Mouse (Mus musculus): ENCODE data around the gene Apaf1. TPM values are rescaled to one million over a fixed set of nuclear protein-coding genes. Genes with fewer than 3 reads are reported as not detected.
A peak's percentile ranks its signal among the peaks of the same experiment; 100 is the strongest.

Apaf1 gene
- total RNA-seq, 1 experiment from 2014 or later, result 39.6 TPM

DNA sequence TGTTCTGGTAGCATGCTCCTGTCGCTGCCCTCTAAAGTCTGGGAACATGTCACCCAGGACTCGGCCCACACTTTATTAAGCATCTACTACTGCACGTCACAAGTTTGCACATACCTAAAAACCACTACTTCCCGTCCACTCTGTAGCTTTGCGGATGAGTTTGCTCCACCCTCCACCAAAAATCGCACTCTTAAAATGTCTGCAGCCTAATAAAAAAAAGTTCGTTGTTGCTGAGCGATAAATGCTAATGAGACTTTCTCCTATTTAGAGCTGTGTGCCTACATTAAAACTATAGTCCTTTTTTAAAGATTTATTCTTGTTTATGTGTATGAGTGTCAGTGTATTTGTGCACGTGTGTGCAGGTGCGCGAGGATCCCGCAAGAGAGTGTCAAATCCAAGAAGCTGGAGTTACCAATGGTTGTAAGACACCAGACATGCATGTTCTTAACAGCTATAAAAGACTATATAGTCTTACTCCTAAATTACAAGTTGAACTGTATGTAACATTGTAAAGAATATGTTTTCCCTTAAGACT is 890 bp upstream of the Apaf1 start:
- peak; percentile 8; the same call in 1 of the 2 replicates for ATAC-seq (replicated peaks; ENCODE audit: low read depth, poor library complexity, severe bottlenecking)

DNA sequence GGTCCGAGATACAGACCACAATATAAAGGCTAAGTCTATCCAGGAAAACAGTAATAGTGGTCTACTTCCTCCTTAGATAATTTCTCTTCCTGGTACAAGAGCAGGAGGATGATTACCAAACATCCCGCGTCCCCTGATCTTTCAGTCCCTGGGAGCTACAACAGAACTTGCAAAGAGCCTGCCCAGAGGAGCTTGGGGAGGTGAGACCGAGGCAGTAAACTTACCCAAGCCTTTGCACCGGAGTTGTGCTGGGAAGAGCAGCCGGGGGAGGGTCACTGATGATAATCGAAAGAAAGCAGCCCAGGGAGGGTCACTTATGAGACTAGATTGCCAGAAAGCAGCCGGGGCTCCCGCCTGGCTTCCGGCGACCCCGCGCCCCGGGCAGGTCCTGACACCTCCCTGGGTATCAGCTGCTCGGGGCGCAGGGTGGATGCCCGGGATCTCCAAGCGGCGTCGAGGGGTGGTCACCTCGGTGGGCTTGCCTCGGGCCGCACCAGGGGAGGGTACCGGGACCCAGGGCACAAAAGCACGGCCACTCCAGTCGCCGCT is 537 bp downstream of the Apaf1 start:
- peak; percentile 29 for ATAC-seq (replicated peaks; ENCODE audit: low read depth, poor library complexity, severe bottlenecking)

GRCm38 (mm10) chr10:91080540-91080939 is 2.0 kb downstream of the Apaf1 start:
- ATAC-seq (replicated peaks; ENCODE audit: low read depth, poor library complexity, severe bottlenecking), result no peak

- no peak for ATAC-seq (replicated peaks; ENCODE audit: low read depth, poor library complexity, severe bottlenecking)
These were observed 5.9 kb downstream of the Apaf1 start for GRCm38 (mm10) chr10:91076667-91077066.

GRCm38 (mm10) chr10:91073345-91073744 is 9.2 kb downstream of the Apaf1 start:
- no peak for ATAC-seq (replicated peaks; ENCODE audit: low read depth, poor library complexity, severe bottlenecking)

- ATAC-seq (replicated peaks; ENCODE audit: low read depth, poor library complexity, severe bottlenecking), result peak; percentile 83
These were observed 10.8 kb downstream of the Apaf1 start for GRCm38 (mm10) chr10:91071768-91072167.

GRCm38 (mm10) chr10:91062355-91062754 is 20.2 kb downstream of the Apaf1 start:
- ATAC-seq (replicated peaks; ENCODE audit: low read depth, poor library complexity, severe bottlenecking), result no peak

- ATAC-seq (replicated peaks; ENCODE audit: low read depth, poor library complexity, severe bottlenecking), result peak; percentile 89
These were observed 21.8 kb downstream of the Apaf1 start for GRCm38 (mm10) chr10:91060742-91061141.

GRCm38 (mm10) chr10:91052734-91053133 is 29.8 kb downstream of the Apaf1 start:
- no peak for ATAC-seq (replicated peaks; ENCODE audit: low read depth, poor library complexity, severe bottlenecking)

GRCm38 (mm10) chr10:91051156-91051555 is 31.4 kb downstream of the Apaf1 start:
- no peak for ATAC-seq (replicated peaks; ENCODE audit: low read depth, poor library complexity, severe bottlenecking)

- no peak for ATAC-seq (replicated peaks; ENCODE audit: low read depth, poor library complexity, severe bottlenecking)
These were observed 32.9 kb downstream of the Apaf1 start for GRCm38 (mm10) chr10:91049696-91050095.

DNA sequence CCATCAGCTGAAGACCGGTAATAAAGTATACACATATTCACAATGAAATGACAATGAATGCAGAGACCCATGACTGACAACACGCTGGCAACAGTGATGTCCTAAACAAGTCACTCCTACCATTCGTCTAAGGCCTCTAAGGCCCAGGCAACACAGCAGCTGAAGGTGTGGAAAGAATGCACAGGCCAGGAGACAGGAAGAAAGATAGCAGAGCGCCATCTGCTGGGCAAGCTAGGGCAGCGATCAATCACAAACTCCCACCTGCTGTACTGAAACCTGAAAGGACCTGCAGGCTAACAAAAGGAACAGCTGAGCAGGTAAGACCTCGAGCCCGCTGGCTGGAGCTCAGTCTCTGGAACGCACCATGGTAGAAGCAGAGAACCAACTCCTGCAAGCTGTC is 48.6 kb downstream of the Apaf1 start:
- peak; percentile 58 for ATAC-seq (replicated peaks; ENCODE audit: low read depth, poor library complexity, severe bottlenecking)

DNA sequence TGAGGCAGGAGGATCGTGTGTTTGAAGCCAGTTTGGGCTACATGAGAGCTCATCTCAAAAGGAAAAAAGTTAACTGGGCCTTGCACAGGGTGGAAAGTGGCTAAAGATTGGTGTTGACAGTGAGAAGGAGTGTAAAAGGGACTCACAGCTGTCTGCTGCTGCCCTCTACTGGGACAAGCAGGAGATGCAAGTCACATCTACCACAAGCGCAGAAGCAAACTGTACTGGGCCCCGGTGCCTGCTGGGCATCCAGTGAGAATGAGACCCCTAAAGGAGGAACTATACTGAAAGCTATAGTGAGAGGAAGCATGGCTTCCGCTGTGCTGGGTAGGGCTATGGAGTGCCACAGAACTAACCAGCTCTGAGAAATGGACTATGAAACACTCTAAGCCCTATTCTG is 50.2 kb downstream of the Apaf1 start:
- ATAC-seq (replicated peaks; ENCODE audit: low read depth, poor library complexity, severe bottlenecking), result peak; percentile 99

GRCm38 (mm10) chr10:91031176-91031575 is 51.4 kb downstream of the Apaf1 start:
- no peak for ATAC-seq (replicated peaks; ENCODE audit: low read depth, poor library complexity, severe bottlenecking)

DNA sequence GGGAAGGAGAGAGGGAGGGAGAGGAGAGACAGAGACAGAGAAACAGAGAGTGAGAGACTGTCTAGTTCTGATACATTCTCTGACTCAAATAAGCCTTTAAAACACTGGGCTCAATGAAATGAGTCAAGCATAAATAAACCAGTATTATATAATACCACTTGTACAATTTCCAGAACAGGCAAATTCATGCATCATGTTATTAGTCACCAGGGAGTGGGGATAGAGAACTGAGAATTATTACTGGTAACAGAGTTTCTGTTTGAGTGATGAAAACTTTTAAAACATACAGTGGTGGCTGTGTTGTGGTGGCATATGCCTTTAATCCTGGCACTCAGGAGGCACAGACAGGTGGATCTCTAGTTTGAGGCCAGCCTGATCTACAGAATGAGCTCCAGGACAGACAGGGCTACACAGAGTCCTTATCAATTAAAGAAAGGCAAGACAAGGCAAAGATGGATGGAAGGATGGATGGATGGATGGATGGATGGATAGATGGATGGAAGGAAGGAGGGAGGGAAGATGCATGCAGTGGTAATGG is 53.5 kb downstream of the Apaf1 start:
- ATAC-seq (replicated peaks; ENCODE audit: low read depth, poor library complexity, severe bottlenecking), result no peak

DNA sequence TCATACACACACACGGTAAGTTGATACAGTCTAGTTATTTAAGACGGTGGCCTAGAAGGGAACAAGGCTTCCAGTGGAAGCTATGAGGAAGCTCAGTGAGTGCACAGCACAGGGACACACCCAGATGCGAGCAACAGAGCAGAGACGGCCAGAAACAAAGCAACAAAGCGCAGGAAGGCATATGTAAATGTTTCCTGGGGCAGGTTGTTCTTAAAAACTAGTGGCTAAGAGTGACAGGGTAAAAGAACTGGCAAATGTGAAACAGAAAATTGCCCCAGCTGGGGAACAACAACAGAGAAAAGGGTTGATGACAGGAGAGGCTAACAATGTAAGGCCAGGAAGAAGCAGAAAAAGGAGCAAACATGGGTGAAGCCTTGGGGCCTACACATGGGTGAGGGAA is 54.6 kb downstream of the Apaf1 start:
- no peak for ATAC-seq (replicated peaks; ENCODE audit: low read depth, poor library complexity, severe bottlenecking)

DNA sequence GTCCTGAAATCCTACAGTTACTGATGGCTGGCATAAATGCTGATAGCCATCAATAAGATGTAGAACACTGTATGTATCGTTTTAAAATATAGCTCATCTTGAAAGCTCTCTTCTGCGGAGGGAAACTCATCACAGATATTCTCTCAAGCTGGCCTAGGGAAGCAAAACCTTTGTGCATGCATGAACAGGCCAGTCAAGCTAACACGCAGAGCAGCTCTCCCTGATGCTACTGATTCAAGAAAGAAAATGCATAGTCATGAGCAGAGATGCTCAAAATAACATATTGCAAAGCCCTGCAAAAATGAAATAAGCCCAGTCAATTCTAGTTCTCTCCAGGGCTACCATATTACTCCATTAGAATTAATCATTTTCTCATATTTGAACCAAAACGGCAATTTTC is 55.1 kb downstream of the Apaf1 start:
- no peak for ATAC-seq (replicated peaks; ENCODE audit: low read depth, poor library complexity, severe bottlenecking)

DNA sequence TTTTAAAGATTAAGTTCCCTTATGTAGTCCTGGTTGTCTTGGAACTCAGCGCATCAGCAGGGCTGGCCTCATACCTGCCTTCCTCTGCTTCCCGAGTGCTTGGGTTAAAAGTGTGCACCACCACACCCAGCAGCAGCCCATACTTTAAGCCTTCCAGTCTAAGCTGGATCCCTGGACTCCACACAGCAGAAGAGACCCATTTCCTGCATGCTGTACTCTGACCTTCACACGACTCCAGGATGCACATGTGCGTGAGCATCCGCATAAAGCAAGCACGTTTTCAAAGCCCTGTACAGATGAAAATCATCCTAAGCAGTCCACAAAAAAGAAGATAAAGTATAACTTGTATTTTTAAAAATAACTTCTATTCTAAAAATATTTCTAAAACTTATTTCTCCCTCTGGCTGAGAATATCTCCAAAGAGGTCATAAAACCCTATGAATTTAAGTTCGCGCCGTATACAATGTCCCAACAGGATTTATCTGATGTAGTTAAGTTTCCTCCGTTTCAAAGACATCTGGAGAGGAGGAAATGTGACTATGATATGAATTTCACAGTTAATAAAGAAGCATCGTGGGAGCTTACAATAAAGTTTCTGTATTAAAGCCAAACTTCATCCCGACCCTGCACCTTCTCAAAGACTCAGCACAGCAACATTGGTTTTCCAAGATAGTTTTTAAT is 76.6 kb downstream of the Apaf1 start:
- no peak for ATAC-seq (replicated peaks; ENCODE audit: low read depth, poor library complexity, severe bottlenecking)

DNA sequence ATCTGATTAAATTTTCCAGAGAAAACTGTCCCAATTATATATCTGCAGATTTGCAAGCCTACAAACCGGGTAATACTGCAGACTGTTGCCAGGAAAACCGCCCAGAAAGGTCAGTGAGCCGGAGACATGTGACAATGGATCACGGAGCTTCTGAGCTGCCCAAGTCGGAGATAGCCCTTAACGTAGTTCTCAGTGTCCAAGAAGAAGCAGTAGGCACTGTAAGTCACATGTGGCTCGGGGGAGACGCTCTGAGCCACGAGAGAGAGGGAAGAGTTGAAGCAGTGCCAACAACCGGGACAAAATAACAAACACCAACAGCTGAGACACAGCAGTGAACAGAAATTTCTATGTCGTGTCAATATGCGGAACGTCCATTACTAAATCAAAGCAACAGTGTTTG is 81.1 kb downstream of the Apaf1 start:
- no peak for ATAC-seq (replicated peaks; ENCODE audit: low read depth, poor library complexity, severe bottlenecking)

GRCm38 (mm10) chr10:90999899-91000298 is 82.7 kb downstream of the Apaf1 start:
- no peak for ATAC-seq (replicated peaks; ENCODE audit: low read depth, poor library complexity, severe bottlenecking)

- no peak for ATAC-seq (replicated peaks; ENCODE audit: low read depth, poor library complexity, severe bottlenecking)
These were observed 88.7 kb downstream of the Apaf1 start for GRCm38 (mm10) chr10:90993869-90994268.

GRCm38 (mm10) chr10:90992237-90992636 is 90.3 kb downstream of the Apaf1 start:
- no peak for ATAC-seq (replicated peaks; ENCODE audit: low read depth, poor library complexity, severe bottlenecking)
